Mouse (Mus musculus) C2C12 (cell line): ENCODE measurements around the gene Adora2a.

Source experiments
- CTCF ChIP-seq: IDR thresholded peaks from one replicate; pipeline ENCODE4 v1.5.1; 2011; ENCODE audit not compliant: control insufficient read depth, insufficient read depth, insufficient read length
- MAX ChIP-seq: IDR thresholded peaks from one replicate; pipeline ENCODE4 v1.6.1; 2011; ENCODE audit warnings: mild to moderate bottlenecking, control low read depth
- MYOG ChIP-seq: IDR thresholded peaks from one replicate; pipeline ENCODE4 v1.6.1; 2011; ENCODE audit not compliant: control insufficient read depth, insufficient read length; ENCODE audit errors: extremely low read depth
- USF1 ChIP-seq: IDR thresholded peaks from one replicate; pipeline ENCODE4 v1.6.1; 2011; ENCODE audit warnings: low read depth, mild to moderate bottlenecking, control low read depth, moderate library complexity

GRCm38 (mm10) chr10:75316908-75317761, 458 bp downstream of the Adora2a start:
- TF ChIP-seq CTCF, result peak; percentile 83
- TF ChIP-seq MAX, result no peak
- no peak for TF ChIP-seq USF1
- no peak for TF ChIP-seq MYOG
